Mouse (Mus musculus) embryonic fibroblast, embryonic 13.5 days (primary cell): ENCODE measurements around the gene Adnp.

ENCODE experiments used
- CTCF ChIP-seq: IDR thresholded peaks from 2 replicates; pipeline ENCODE4 v1.5.1; 2011; ENCODE audit warnings: mild to moderate bottlenecking, control low read depth, low read length, moderate library complexity, borderline replicate concordance; ENCODE audit not compliant: insufficient read depth
- POLR2A ChIP-seq: IDR thresholded peaks from 2 replicates; pipeline ENCODE4 v1.6.1; 2011; ENCODE audit warnings: low read depth, mild to moderate bottlenecking, control low read depth, low read length, moderate library complexity

GRCm38 (mm10) chr2:168233286-168233685 lies 26.4 kb upstream of the Adnp start:
- no peak for TF ChIP-seq CTCF
- TF ChIP-seq POLR2A = no peak
